Mouse (Mus musculus): ENCODE data around the gene Zfp869. TPM values are rescaled to one million over a fixed set of nuclear protein-coding genes. Genes with fewer than 3 reads are reported as not detected.
"Not testable (repeated sequence)": the region's sequence is repeated elsewhere in the genome, so short reads cannot be mapped to it uniquely, and the experiment has no call there.

Gene Zfp869
- polyA plus RNA-seq (2016; fragmentation: Nextera tagmentation; extraction: Ambion mirVana): 14.8 and 15.8 TPM in 2 replicates

DNA sequence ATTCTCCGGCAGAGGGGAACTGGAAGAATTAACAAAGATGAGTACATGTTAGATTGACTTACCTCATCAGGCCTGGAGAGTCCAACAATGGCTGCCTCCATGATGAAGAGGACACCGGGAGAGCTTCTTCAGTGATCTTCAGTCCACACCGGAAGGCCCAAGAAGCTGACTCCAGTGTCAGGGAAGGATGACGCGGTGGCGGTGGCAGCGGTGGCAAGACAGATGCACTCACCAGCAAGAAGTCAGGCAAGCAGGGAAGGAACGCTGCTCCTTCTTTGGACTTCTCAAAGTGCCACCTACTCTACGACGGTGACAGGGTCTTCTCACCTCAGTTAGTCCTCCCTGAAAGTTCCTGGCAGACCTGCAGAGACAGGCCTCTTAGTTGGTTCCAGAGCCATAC is at the start of gene Zfp869:
Gene Zfp869, minus strand, starts transcription at position 101 of the 400 bp plus-strand sequence.
- H3K9me3 ChIP-seq (replicated peaks); H3K9ac ChIP-seq; ATAC-seq; H3K27ac ChIP-seq; H3K4me3 ChIP-seq; H3K4me2 ChIP-seq; H3K27me3 ChIP-seq (replicated peaks): not testable (repeated sequence)
- H3K4me1 ChIP-seq: peaks cover 23% of the 10 kb centered on the region
- peaks cover 85% of the 10 kb centered on the region for H3K36me3 ChIP-seq
- 90% methylated on average over 10 of the region's 10 CpGs for WGBS (ENCODE audit: insufficient replicate concordance)

DNA sequence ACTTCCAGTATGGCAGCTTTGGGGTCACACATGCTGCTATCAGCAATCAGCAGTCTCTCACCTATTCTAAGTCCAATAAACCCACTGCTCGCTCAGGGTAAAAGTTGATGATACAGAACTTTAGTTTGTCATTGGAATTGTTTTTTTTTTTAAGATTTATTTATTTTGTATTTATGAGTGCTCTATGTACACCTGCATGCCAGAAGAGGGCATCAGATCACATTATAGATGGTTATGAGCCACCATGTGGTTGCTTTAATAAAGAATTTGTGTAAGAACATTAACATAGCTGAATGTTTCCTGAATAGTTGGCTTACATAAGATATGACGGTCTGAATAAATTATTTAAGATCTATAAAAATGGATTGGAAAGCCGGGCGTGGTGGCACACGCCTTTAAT is 47.8 kb upstream of the Zfp869 start:
- ATAC-seq: no peak
- WGBS (ENCODE audit: insufficient replicate concordance): 81% methylated on average over 5 of the region's 5 CpGs
- H3K27me3 ChIP-seq (replicated peaks): no peaks in the 10 kb centered on the region
- no peaks in the 10 kb centered on the region for H3K9me3 ChIP-seq (replicated peaks)
- H3K4me3 ChIP-seq: no peak overlapping the region
- no peak overlapping the region for H3K9ac ChIP-seq
- H3K27ac ChIP-seq: no peak overlapping the region
- peaks cover 10% of the 10 kb centered on the region for H3K4me1 ChIP-seq
- peaks cover 64% of the 10 kb centered on the region for H3K36me3 ChIP-seq
- H3K4me2 ChIP-seq: no peak overlapping the region

DNA sequence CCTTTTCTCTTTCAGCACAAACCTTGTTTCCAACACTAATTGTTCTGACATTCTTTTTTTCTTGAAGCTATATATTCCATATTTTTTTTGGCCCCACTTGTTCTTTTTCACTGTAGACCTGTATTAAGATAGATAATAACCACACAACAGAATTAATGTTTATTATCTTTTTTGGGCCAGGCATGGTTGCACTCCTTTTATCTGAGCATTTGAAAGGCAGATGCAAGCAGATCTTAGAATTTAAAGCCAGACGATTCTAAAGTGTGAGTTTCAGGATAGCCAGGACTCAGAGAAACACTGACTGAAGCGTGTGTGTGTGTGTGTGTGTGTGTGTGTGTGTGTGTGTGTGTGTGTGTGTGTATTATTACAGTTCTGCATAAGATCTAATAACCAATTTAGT is 41.9 kb upstream of the Zfp869 start:
- peak overlapping the region; percentile 28; the same call in 1 of the 2 replicates for H3K4me2 ChIP-seq
- ATAC-seq: no peak
- H3K36me3 ChIP-seq: peaks cover 22% of the 10 kb centered on the region
- H3K4me3 ChIP-seq: no peak overlapping the region
- H3K9me3 ChIP-seq (replicated peaks): no peaks in the 10 kb centered on the region
- H3K27me3 ChIP-seq (replicated peaks): no peaks in the 10 kb centered on the region
- peak overlapping the region; percentile 73 for H3K27ac ChIP-seq
- 33% methylated on average over 2 of the region's 2 CpGs for WGBS (ENCODE audit: insufficient replicate concordance)
- peak overlapping the region; percentile 31; the same call in 1 of the 2 replicates for H3K9ac ChIP-seq
- peaks cover 55% of the 10 kb centered on the region for H3K4me1 ChIP-seq

DNA sequence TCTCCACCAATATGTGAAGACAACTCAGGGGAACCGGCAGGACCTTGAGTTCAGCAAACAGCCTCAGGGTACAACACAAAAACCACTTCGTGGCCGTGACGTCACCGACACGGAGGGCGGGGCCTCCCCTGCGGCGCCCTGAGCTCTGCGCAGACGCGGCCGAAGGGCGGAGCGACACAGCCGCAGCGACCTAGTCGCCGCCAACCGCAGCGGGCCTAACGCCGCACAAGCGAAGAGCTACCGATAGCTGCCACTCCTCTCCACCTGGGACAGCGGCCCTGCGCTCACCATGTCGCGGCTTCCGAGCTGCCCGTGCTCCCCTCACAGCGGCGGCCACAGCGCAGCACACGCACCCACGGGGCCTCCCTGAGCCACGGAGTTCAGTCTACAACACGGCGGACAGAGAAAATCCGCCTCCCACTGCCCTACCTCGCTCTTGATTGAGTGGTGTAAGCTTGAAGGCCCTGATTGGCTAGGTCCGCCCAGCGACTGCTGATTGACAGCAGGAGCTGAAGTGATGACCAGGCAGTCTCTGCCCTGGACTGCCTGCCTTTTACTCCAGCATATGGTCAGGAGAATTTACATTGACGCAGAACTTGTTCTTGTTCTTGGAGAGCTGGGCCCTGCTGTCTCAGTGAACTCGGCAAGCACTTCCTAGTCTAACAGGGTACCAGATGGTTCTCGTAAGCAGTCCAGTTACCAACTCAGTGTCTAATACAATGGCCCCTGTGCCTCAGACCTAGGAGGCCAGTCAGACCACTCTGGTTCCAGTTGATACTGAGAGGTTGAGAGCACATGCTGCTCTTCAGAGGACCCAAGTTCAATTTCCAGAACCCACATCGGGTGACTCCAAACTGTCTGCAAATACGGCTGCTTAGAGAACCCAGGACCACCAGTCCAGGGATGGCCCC is 39.3 kb upstream of the Zfp869 start, which contains the start of gene Zfp963:
Gene Zfp963, minus strand, starts transcription at position 427 of the 911 bp plus-strand sequence.
- Histone ChIP-seq H3K27me3 (replicated peaks) (no peaks in the 10 kb centered on the region), H3K4me2 (peak within 1 kb of the TSS; percentile 76), H3K36me3 (peaks cover 4% of the 10 kb centered on the region; the same call in 1 of the 2 replicates), H3K9ac (peak within 1 kb of the TSS; percentile 86), H3K4me1 (peaks cover 55% of the 10 kb centered on the region), H3K4me3 (peak within 1 kb of the TSS; percentile 80), H3K27ac (peak within 1 kb of the TSS; percentile 99), H3K9me3 (replicated peaks) (no peaks in the 10 kb centered on the region)
- peak; percentile 98 for ATAC-seq
- WGBS (ENCODE audit: insufficient replicate concordance): 4% methylated on average over 48 of the region's 48 CpGs

DNA sequence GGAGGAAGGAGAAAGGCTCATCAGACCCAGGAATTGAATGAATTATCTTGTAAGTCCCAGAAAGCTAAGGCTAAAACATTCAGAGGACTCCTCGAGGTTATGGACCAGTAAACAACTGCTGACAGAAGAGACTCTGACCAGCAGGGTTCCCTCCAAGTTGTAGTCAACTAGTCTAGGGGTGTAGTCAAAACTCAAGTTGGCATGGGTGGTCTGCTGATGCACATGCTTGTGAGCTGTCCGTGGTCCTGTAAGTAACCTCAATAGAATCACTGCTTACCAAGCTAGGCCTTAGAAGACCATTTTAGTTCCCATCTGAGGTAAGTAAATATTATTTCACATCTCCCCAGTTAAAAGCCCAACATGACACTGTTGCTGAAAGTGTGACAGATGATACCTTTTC is 30.7 kb upstream of the Zfp869 start:
- no peak overlapping the region for H3K9ac ChIP-seq
- H3K4me1 ChIP-seq: 0 out of 2 replicates have a peak, but pooled peaks cover 3% of the 10 kb centered on the region
- 69% methylated on average over 2 of the region's 2 CpGs for WGBS (ENCODE audit: insufficient replicate concordance)
- no peak overlapping the region for H3K4me2 ChIP-seq
- H3K27me3 ChIP-seq (replicated peaks): no peaks in the 10 kb centered on the region
- ATAC-seq: no peak
- no peak overlapping the region for H3K4me3 ChIP-seq
- H3K9me3 ChIP-seq (replicated peaks): no peaks in the 10 kb centered on the region
- H3K27ac ChIP-seq: no peak overlapping the region
- peaks cover 14% of the 10 kb centered on the region for H3K36me3 ChIP-seq

DNA sequence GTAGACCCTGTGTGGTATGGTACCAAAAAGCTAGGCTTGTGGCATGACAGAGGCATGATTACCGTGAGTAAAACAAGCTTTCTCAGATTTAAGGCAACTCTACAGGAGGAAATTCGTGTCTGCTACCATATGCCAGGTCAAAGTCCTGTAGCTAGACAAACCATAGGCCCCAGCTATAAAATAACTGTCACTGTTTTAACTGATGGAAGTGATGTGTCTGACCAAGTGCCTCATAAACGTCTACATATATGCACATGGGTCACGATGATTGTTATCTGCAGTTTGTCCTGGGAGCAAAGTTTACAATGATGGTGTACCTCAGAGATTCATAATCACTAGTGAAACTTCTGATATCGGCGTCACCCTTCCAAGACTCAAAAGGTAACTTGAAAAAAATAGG is 30.2 kb upstream of the Zfp869 start:
- peaks cover 14% of the 10 kb centered on the region for H3K36me3 ChIP-seq
- ATAC-seq: no peak
- 71% methylated on average over 6 of the region's 6 CpGs for WGBS (ENCODE audit: insufficient replicate concordance)

DNA sequence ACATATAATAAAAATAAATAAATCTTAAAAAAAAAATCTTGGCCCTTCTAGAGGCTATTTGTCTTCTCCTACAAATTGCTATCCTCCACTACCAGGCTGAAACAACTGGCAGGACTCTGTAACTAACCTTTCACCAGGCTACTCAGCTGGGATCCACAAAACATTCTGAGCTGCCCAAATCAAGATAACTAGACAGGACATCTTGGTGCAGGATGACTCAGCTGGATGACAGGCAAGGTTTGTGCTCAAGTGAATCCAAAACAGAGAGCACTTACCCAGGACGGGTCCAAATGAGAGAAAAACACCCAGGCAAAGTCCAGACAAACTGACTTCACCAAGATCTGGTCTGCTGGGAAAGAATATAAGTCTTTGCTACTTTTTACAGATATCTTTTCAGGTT is 25.0 kb upstream of the Zfp869 start:
- H3K27me3 ChIP-seq (replicated peaks): no peaks in the 10 kb centered on the region
- no peak overlapping the region for H3K27ac ChIP-seq
- no peaks in the 10 kb centered on the region for H3K9me3 ChIP-seq (replicated peaks)
- H3K4me1 ChIP-seq: peaks cover 9% of the 10 kb centered on the region
- ATAC-seq: no peak
- H3K9ac ChIP-seq: no peak overlapping the region
- H3K4me3 ChIP-seq: no peak overlapping the region
- H3K4me2 ChIP-seq: no peak overlapping the region
- no peaks in the 10 kb centered on the region for H3K36me3 ChIP-seq
- 43% methylated on average over 1 of the region's 1 CpGs for WGBS (ENCODE audit: insufficient replicate concordance)

More for the DNA sequence above, 30.2 kb upstream of the Zfp869 start:
- Histone ChIP-seq H3K9ac (no peak overlapping the region), H3K4me1 (0 out of 2 replicates have a peak, but pooled peaks cover 3% of the 10 kb centered on the region), H3K4me2 (no peak overlapping the region), H3K27ac (no peak overlapping the region), H3K9me3 (replicated peaks) (no peaks in the 10 kb centered on the region), H3K27me3 (replicated peaks) (no peaks in the 10 kb centered on the region), H3K4me3 (no peak overlapping the region)

DNA sequence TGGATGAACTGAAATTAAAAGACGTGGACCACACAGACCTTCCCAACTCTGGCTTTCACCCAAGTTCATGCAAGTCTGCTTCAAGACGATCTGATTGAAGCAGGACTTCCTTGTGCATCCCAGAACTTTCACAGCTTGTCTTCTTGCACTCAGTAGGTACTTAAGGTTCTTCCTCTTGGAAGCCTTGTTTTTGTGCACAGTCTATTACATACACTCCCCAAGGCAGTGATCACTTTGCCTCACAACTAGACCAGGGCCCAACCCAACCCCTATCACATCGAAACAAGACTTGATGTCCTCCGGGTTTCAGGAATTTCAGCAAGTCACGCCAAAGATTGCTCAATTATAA is 6.7 kb upstream of the Zfp869 start:
- no peak overlapping the region for H3K9ac ChIP-seq
- ATAC-seq: peak; percentile 16
- no peak overlapping the region for H3K27ac ChIP-seq
- H3K27me3 ChIP-seq (replicated peaks): no peaks in the 10 kb centered on the region
- H3K9me3 ChIP-seq (replicated peaks): no peaks in the 10 kb centered on the region
- H3K4me1 ChIP-seq: peaks cover 29% of the 10 kb centered on the region
- peak overlapping the region; percentile 88 for H3K4me3 ChIP-seq
- peaks cover 19% of the 10 kb centered on the region for H3K36me3 ChIP-seq
- WGBS (ENCODE audit: insufficient replicate concordance): 40% methylated on average over 5 of the region's 5 CpGs
- H3K4me2 ChIP-seq: peak overlapping the region; percentile 68

DNA sequence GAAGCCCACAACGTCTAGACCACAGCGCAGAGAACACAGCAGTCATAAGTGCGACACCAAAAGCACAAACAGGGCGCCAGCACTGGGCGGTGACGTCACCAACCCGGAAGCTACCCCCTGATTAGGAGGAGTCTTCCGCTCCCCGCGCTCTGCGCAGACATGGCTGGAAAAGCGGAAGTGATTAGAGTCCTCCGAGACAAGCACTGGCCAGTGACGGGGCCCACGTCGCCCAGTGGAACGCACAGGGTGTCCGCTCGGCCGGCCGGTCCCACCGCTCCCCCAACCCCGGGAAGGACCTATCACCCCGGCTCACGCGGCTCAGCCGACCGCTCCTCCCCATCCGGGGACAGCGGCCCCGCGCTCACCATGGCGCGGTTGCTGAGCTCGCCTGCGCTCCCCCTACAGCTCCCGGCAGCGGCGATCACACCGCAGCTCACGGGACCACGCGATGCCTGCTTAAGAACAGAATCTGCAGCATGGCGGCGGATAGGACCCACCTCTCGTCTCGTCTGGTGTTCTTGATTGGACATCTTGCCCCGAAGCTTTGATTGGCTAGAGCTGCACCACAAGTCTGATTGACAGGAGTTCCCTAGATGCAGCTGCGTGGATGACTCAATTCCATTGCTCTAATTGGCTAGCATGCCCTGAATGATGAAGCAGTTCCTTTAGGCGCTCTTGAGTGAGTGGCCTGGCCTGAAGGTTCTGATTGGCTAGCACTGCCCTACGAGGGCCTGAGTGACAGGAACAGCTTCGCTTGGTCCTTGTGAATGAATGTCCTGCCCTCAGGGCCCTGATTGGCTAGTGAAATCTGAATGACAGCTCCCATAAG is 6.1 kb upstream of the Zfp869 start:
- H3K36me3 ChIP-seq: peaks cover 25% of the 10 kb centered on the region
- peak overlapping the region; percentile 88 for H3K4me3 ChIP-seq
- peak overlapping the region; percentile 68 for H3K4me2 ChIP-seq
- peak overlapping the region; percentile 99 for H3K27ac ChIP-seq
- peaks cover 29% of the 10 kb centered on the region for H3K4me1 ChIP-seq
- under 1% methylated on average over 52 of the region's 52 CpGs for WGBS (ENCODE audit: insufficient replicate concordance)
- H3K9ac ChIP-seq: peak overlapping the region; percentile 93
- no peaks in the 10 kb centered on the region for H3K27me3 ChIP-seq (replicated peaks)
- no peaks in the 10 kb centered on the region for H3K9me3 ChIP-seq (replicated peaks)
- ATAC-seq: peak; percentile 98

DNA sequence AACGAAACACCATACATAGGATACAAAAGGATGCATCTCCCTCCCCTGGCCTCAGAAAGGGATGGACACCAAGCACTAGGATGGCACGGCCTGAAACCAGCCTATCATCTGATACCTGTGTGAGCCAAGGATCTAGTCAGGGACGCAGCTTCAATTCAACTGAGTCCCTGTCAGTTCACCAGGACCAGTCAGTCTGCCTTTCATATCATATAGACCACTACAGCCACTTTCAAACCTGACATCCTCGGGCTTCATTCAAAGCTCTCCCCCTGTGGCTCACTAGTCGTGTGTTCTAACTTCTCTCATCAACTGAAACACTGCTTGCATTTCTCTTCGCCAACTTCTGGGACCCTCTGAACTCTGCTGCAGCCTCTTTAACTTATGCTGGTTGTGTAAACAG is 4.8 kb upstream of the Zfp869 start:
- peak overlapping the region; percentile 59 for H3K4me2 ChIP-seq
- no peak for ATAC-seq
- no peaks in the 10 kb centered on the region for H3K27me3 ChIP-seq (replicated peaks)
- peaks cover 37% of the 10 kb centered on the region for H3K36me3 ChIP-seq
- H3K4me3 ChIP-seq: peak overlapping the region; percentile 88
- WGBS (ENCODE audit: insufficient replicate concordance): 73% methylated on average over 6 of the region's 6 CpGs
- H3K4me1 ChIP-seq: peaks cover 29% of the 10 kb centered on the region
- no peaks in the 10 kb centered on the region for H3K9me3 ChIP-seq (replicated peaks)
- H3K9ac ChIP-seq: peak overlapping the region; percentile 93
- H3K27ac ChIP-seq: no peak overlapping the region

DNA sequence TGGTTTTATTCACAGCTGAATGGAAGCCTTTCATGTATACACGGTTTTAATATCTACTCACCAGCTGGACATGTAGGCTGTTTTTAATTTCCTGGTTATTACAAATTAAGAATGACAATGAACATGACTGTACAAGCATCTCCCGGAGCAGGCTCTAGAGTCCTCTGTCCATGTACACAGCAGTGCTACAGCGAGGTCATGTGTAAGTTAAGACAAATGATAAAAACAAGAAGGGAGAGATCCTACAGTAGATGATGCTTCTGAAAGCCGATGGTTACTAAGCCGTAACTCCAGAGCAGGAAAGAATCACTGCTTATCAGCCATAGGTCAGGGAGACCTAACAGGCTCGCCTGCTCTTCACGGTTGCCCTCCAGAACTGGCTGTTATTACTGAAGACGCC is 3.0 kb upstream of the Zfp869 start:
- no peak overlapping the region for H3K27ac ChIP-seq
- ATAC-seq: no peak
- H3K9ac ChIP-seq: no peak overlapping the region
- no peak overlapping the region for H3K4me3 ChIP-seq
- WGBS (ENCODE audit: insufficient replicate concordance): 67% methylated on average over 8 of the region's 8 CpGs
- no peaks in the 10 kb centered on the region for H3K9me3 ChIP-seq (replicated peaks)
- no peak overlapping the region for H3K4me2 ChIP-seq
- peaks cover 56% of the 10 kb centered on the region for H3K36me3 ChIP-seq
- no peaks in the 10 kb centered on the region for H3K27me3 ChIP-seq (replicated peaks)
- H3K4me1 ChIP-seq: peaks cover 29% of the 10 kb centered on the region

DNA sequence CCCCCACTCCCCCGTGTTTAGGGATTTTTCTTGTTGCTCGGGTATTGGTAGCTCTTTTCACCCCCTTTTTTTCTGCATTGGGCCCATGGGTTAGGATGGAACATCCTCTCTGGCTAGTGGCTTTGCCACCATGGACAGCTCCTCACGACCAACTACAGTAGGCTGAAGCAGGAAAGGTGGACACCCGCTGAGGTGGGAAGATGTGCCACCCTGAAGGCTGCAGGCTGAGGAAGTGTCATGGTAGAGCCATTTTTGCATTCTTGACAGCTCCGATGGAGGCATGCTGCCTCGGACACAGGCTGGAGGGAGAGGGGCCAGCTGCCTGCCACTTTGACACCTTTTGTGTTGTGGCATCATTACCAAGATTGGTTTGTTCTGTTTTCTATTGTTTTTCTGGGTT is 8.7 kb downstream of the Zfp869 start:
- Histone ChIP-seq H3K4me3 (no peak overlapping the region), H3K4me2 (no peak overlapping the region), H3K9ac (no peak overlapping the region), H3K9me3 (replicated peaks) (0 out of 2 replicates have a peak, but pooled peaks cover 9% of the 10 kb centered on the region), H3K4me1 (no peaks in the 10 kb centered on the region), H3K27ac (no peak overlapping the region), H3K27me3 (replicated peaks) (no peaks in the 10 kb centered on the region), H3K36me3 (peaks cover 39% of the 10 kb centered on the region)
- WGBS (ENCODE audit: insufficient replicate concordance): 58% methylated on average over 6 of the region's 6 CpGs
- no peak for ATAC-seq
